Mouse (Mus musculus) spleen, adult 18-20 months (tissue): ENCODE measurements around the gene Exoc3l4.

Source experiments
- DNase-seq, 2 experiments: peaks; one replicate each; pipeline ENCODE4 v3.0.0; 2022; ENCODE audit warnings: mixed read lengths in 2 of 2

Gene Exoc3l4

GRCm38 (mm10) chr12:111416921-111417779 lies at the start of gene Exoc3l4:
Gene Exoc3l4 (plus strand): TSS chr12:111417017.
- no peak for DNase-seq

DNA sequence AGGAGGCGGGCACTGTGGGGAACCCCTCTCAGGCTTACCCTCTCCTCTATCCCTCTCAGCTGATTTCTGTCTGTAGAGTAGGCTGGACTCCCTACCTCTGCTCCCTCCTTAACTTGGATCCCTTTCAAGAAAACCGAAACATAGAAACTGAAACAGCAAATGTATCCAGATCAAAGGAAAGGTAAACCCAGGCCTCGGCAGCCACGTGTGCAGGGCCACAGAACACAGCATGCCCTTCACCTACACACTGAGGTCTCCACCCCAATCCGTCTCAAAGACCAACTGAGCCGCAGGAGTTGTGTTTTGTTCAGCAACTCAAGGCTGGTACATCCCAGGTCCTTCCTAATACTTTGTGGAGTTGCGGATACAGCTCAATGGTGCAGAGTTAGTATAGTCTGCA lies 49.8 kb upstream of the Exoc3l4 start:
- no peak for DNase-seq

- DNase-seq, result no peak
Observed at GRCm38 (mm10) chr12:111370249-111370648, 46.6 kb upstream of the Exoc3l4 start.

- no peak for DNase-seq
Observed at GRCm38 (mm10) chr12:111371905-111372304, 44.9 kb upstream of the Exoc3l4 start.

DNA sequence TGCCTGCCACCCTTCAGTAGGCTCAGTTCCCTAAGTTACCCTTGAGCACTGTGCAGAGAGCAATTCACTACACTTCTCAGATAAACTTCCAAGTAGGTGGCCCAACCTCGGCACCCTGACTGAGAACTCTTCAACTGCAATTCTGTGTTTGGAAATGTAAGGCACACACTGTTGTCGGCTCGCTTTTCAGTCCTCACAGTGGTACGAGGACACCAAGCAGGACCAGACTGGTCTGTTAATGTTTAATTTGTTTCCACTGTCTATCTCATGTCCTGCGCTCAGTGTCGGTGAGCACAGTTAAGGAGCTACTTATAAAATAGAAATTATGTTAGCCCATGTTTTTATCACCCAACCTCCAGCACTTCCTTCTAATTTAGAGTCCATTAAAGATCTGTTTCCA lies 43.4 kb upstream of the Exoc3l4 start:
- DNase-seq, result no peak

DNA sequence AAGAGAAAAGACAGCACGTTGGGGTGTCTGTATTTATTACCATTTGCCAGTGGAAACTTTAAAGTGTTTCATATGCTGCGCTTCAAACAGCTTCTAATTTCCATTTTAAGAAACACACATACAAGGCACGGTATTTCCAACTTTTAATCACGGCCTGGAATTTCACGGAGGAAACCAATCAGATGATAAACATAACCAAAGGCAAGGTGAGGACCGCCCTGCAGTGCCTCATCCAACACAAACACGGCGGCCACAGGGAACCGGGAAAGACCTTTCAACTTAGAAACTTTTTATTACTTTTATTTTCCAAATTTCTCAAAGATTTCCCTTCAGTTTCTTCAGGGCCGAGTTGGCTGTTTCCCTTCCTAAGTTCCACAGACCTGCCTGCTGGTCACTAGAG lies 42.1 kb upstream of the Exoc3l4 start:
- no peak for DNase-seq

DNA sequence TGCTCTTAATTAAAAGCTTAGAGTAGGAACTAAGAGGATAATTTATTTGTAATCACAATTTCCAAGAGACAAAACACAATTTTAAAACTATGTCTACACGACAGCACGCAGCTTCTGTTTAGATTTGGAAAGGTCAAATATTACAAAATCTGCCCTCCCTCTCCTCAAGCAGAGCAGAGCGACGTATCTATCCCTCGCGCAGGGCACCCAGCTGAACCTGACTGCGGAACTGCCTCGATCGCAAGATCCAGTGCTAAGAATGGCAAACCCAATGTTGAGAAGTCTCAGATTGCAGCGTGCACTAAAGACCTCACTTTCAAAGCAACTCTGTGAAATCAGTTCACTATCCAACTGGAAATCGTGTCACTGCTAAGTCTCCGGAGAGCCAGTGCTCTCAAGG lies 41.3 kb upstream of the Exoc3l4 start:
- no peak for DNase-seq

- no peak for DNase-seq
Observed at GRCm38 (mm10) chr12:111376053-111376452, 40.8 kb upstream of the Exoc3l4 start.

GRCm38 (mm10) chr12:111376826-111377331 lies 39.9 kb upstream of the Exoc3l4 start:
- peak; percentile 7 to 14 for DNase-seq

DNA sequence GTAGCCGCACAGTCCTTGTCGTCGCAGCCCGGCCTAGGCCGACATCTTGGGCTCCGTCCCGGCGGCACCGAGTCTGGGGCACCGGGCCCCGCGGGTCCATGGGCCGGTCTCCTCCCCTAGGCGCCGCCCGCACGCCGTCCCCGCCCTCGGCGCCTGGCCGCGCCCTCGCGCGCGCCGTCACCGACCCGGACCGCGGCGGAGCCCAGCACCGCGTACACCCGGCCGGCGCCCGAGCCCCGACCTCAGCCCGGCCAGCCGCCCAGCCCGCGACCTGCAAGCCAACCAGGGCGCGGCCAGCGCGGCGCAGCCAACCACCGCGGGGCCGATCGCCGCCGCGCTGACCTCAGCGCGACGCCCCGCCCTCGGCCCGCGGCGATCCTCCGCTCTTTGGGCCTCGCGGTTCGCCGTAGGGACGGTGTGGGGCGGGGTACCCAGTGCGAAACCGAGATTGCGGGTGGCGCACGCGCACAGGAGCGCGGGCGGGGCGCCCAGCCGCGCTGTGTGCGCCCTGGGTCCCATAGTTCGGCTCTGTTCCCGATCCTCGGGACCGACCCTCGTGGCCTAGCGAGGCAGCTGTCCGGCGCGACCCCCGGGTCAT lies 39.3 kb upstream of the Exoc3l4 start, which contains the start of gene Cdc42bpb:
Gene Cdc42bpb (minus strand): TSS at position 343 of the 598 bp plus-strand sequence.
- DNase-seq, result peak; percentile 73 to 78

GRCm38 (mm10) chr12:111377986-111378490 lies 38.8 kb upstream of the Exoc3l4 start:
- no peak for DNase-seq

- DNase-seq, result no peak
Observed at GRCm38 (mm10) chr12:111378812-111379211, 38.0 kb upstream of the Exoc3l4 start.

GRCm38 (mm10) chr12:111385883-111386641 lies 30.8 kb upstream of the Exoc3l4 start:
- no peak for DNase-seq

GRCm38 (mm10) chr12:111386642-111387120 lies 30.1 kb upstream of the Exoc3l4 start:
- DNase-seq, result no peak

- DNase-seq, result no peak
Observed at GRCm38 (mm10) chr12:111387146-111387545, 29.7 kb upstream of the Exoc3l4 start.

DNA sequence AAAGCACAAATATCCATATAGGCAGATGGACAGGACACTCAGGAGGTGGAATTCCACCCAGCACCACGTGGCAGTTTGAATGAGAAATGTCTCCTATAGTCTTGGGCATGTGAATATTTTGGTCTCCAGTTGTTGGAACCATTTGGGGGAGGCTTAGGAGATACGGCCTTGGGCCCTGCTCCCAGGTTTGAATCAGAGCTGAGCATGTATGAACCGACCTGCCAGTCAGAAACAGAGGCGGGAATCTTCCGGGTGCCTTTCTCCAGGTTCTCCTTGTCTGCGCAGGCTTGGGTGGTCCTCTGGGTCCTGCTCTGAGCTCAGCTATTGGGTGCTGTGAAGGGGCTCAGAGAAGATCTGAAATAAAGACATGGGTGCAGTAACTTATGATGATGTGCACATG lies 22.8 kb upstream of the Exoc3l4 start:
- DNase-seq, result no peak

DNA sequence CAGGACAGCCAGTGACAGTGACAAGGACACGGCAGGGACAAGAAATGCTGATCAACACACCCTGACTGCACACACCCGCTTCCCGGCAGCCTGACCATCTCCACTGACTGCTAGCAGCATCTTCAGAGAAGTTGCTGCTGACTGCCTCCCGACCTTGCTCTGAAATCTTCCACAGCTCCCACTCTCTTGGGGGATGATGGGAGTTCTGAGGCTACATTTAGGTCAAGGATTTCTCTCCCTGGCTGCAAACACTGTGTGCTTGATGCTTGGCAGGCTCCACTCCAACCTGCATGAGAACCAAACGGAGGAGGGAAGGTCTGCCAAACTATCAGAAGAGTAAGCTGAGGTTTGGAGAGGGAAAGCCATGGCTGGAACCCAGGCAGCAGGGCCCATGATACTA lies 19.8 kb upstream of the Exoc3l4 start:
- DNase-seq, result no peak

DNA sequence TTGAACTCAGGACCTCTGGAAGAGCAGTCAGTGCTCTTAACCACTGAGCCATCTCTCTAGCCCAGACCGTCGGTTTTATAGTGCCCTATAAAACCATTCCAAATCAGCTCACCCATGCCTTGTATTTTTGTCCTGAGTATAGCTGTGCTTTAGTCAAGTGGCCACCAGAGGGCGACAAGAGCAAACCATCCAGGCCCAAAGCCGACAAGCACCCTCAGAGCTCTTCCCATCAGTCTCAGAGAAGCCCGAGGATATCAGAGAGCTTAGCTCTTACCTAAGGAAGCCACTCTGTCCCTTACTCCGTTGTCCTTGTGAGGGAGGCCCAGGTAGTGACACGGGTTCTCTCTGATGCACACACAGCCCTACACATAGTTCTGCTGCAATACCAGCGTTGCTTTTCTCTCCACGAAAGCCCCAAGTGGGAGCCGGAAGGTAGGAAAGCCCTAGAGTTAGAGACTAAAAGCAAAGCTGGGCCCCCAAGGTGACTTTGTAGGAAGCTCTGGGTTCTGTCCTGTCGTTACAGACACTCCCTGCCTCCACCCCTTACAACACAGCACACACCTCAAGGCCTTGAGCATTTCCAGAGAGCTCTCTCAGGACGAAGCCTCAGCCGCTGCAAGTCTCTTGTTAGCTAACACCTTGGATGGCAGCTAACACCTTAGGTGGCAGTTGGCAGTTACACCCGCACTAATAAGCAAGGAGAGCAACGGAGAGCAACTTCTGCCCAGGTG lies 15.2 kb upstream of the Exoc3l4 start:
- DNase-seq, result peak in 1 of 2 experiments; percentile 59

DNA sequence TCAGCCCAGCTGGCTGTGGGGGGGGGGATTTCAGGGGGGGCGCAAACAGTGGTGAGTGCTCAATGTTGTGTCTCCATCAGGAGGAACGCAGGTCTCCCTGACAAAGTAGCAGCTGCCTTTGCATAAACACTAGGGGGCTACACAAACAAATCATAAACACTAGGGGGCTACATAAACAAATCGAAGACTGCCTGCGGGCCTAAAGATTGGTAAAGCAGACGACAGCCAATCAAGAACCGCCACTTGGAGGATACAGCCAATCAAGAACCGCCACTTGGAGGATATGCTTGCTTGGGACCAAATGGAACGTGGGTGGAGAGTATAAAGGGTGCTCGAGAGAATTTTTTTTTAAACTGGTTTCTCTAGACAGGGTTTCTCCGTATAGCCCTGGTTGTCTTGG lies 11.9 kb upstream of the Exoc3l4 start:
- DNase-seq, result no peak

- DNase-seq, result no peak
Observed at GRCm38 (mm10) chr12:111406622-111407021, 10.2 kb upstream of the Exoc3l4 start, which contains the start of gene Lbhd2. Gene Lbhd2 (plus strand): TSS chr12:111406809.

GRCm38 (mm10) chr12:111409583-111409982 lies 7.2 kb upstream of the Exoc3l4 start:
- DNase-seq, result no peak
